Mouse (Mus musculus) heart, postnatal 0 days (tissue): ENCODE measurements around the gene Olfr1339. TPM values are rescaled to one million over a fixed set of nuclear protein-coding genes. Genes with fewer than 3 reads are reported as not detected.

Experiments
- ATAC-seq: fragments of 200-750 bp; cut with Nextera tagmentation; 2 replicates; pipeline ENCODE4 v1.8.0; 2017; ENCODE audit warnings: low read depth, moderate number of reproducible peaks, moderate library complexity; ENCODE audit not compliant: insufficient read depth
- DNase-seq: peaks from one replicate; pipeline ENCODE4 v3.0.0-alpha.2; 2016; ENCODE audit warnings: low spot score
- H3K27ac ChIP-seq: fragments of 300-500 bp; sonication (generic); 2 replicates; pipeline ENCODE4 v1.5.1; 2014; ENCODE audit warnings: low read depth, mild to moderate bottlenecking
- H3K27me3 ChIP-seq: fragments of 300-500 bp; sonication (generic); 2 replicates; pipeline ENCODE4 v1.6.1; 2014; ENCODE audit warnings: low read length, mixed read lengths; ENCODE audit not compliant: control insufficient read depth, insufficient read depth
- H3K36me3 ChIP-seq: fragments of 300-500 bp; sonication (generic); replicated peaks from 2 replicates; pipeline ENCODE4 v1.6.1; 2014; ENCODE audit warnings: low read length, mixed read lengths; ENCODE audit not compliant: control insufficient read depth, insufficient read depth
- H3K4me1 ChIP-seq: fragments of 300-500 bp; sonication (generic); 2 replicates; pipeline ENCODE4 v1.6.1; 2014; ENCODE audit warnings: antibody characterized with exemption; ENCODE audit not compliant: control insufficient read depth, insufficient read depth
- H3K4me2 ChIP-seq: fragments of 300-500 bp; sonication (generic); 2 replicates; pipeline ENCODE4 v1.6.1; 2014; ENCODE audit warnings: low read depth, mild to moderate bottlenecking, low read length, moderate library complexity
- H3K4me3 ChIP-seq: fragments of 300-500 bp; sonication (generic); 2 replicates; pipeline ENCODE4 v1.5.1; 2014; ENCODE audit warnings: low read depth, low read length
- H3K9ac ChIP-seq: fragments of 300-500 bp; sonication (generic); replicated peaks from 2 replicates; pipeline ENCODE4 v1.6.1; 2014; ENCODE audit warnings: low read depth, low read length, mixed read lengths
- H3K9me3 ChIP-seq: fragments of 300-500 bp; sonication (generic); replicated peaks from 2 replicates; pipeline ENCODE4 v1.6.1; 2016; ENCODE audit warnings: low read length; ENCODE audit not compliant: control insufficient read depth
- CTCF ChIP-seq: IDR thresholded peaks from 2 replicates; pipeline ENCODE4 v1.5.1; 2016; ENCODE audit warnings: antibody characterized with exemption, control low read depth, low read depth
- EP300 ChIP-seq: IDR thresholded peaks from 2 replicates; pipeline ENCODE4 v1.6.1; 2016; ENCODE audit warnings: antibody characterized with exemption, low read depth
- WGBS: fragments of 180-500 bp; shearing (Covaris S2); extraction: QIAGEN DNeasy Blood & Tissue Kit; methylation state at CpG from one replicate; pipeline ENCODE4 v1.1.7; 2014; 5-methylcytosine and 5-hydroxymethylcytosine counted together
- polyA plus RNA-seq: library from polyadenylated mRNA; unstranded; fragments of >200 nt; fragmentation: Nextera tagmentation; extraction: Ambion mirVana; gene quantifications from 2 replicates; pipeline ENCODE4 v1.2.1, GENCODE M21; 2015
- total RNA-seq: library from RNA; depleted of rRNA; stranded (reverse); fragments of >200 nt; gene quantifications from 2 replicates; pipeline ENCODE4 v1.2.3, GENCODE M21; 2014; ENCODE audit warnings: low replicate concordance; rRNA removed

Olfr1339 gene
- total RNA-seq (not detected in 2 replicates), polyA plus RNA-seq (not detected in 2 replicates)

DNA sequence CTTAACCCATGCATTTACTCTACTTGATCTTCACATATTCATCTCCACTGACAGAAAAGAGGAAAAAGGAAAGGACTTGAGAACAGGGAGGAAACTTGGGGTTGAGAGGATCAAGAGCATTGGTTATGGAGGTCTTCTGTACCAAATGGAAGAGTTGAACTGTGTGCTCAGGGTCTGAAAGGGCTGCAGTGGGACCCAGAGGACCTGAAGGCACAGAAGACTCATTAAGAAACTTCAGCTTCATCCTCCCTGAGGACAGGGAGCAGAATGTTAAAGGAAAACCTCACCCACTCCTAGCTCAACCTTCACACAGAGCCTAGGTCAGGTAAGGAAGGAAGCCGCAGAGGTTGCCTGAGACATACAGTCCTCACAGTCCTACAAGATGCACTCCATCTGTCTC is at the start of gene Olfr1339:
Gene Olfr1339, plus strand, starts transcription at position 301 of the 400 bp plus-strand sequence.
- no peaks in the 10 kb centered on the region for H3K4me1 ChIP-seq
- WGBS: 93% methylated on average over 1 of the region's 1 CpGs
- no peak for TF ChIP-seq CTCF
- TF ChIP-seq EP300: no peak
- no peak within 1 kb of the TSS for H3K9ac ChIP-seq
- H3K27me3 ChIP-seq: no peaks in the 10 kb centered on the region
- no peak within 1 kb of the TSS for H3K4me3 ChIP-seq
- no peaks in the 10 kb centered on the region for H3K36me3 ChIP-seq
- H3K27ac ChIP-seq: no peak within 1 kb of the TSS
- H3K9me3 ChIP-seq: no peaks in the 10 kb centered on the region
- ATAC-seq (no peak), DNase-seq (no peak)
- no peak within 1 kb of the TSS for H3K4me2 ChIP-seq

DNA sequence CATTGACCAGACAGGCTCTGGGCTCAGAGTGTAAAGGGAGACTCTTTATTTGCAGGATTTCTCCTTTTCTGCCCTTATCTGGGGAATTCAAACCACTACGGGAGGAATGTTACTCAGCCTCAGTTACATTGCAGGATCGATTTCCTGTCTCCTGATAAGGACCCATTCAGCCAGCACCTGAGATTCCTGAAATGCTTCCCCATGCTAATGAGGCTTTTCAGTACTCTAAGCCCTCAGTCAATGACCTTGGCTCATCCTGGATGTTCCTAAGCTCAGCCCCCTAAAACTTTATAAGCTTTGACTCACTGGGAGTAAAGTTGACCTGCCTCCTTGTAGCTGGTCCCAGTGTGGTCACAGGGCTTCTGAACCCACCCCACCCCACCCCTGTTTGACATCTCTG is 44.9 kb upstream of the Olfr1339 start:
- WGBS: 7% methylated on average over 2 of the region's 2 CpGs
- no peak for TF ChIP-seq CTCF
- TF ChIP-seq EP300: no peak
- no peak for ATAC-seq

DNA sequence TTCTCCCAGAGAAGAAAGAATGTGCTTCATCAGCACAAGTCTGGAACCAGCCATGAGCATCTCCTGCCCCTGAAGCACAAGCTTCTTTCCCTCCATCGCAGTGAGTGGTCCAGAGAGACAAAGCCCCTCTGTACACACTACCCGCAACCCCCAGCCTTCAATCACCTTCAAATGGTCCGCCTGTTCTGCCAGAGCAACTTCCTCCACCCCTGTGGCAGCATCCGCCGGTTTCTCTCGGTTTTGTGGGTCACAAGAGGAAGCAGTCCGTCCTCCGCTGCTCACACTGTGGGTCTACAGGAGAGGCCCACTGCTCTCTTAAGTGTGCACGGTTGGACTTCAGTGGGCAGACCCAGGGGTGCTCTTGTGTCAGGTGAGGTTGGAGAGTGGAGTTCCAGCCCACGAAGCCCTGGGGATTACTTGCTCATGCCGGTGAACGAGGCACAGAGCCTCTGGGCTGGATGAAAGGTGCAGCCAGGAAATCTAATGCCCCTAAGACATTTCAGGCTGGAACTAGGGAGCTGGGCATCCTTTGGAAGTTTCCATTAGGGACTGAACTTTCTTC is 39.5 kb upstream of the Olfr1339 start, which contains the start of gene Olfr1342:
Gene Olfr1342, minus strand, starts transcription at position 345 of the 562 bp plus-strand sequence.
- ATAC-seq: no peak
- no peaks in the 10 kb centered on the region for H3K4me1 ChIP-seq
- DNase-seq: no peak
- H3K4me2 ChIP-seq: no peak within 1 kb of the TSS
- no peak for TF ChIP-seq CTCF
- TF ChIP-seq EP300: no peak
- H3K27me3 ChIP-seq: no peaks in the 10 kb centered on the region
- H3K36me3 ChIP-seq: no peaks in the 10 kb centered on the region
- no peaks in the 10 kb centered on the region for H3K9me3 ChIP-seq
- no peak within 1 kb of the TSS for H3K27ac ChIP-seq
- H3K9ac ChIP-seq: no peak within 1 kb of the TSS
- no peak within 1 kb of the TSS for H3K4me3 ChIP-seq
- WGBS: 58% methylated on average over 12 of the region's 12 CpGs

More for the DNA sequence above, 44.9 kb upstream of the Olfr1339 start:
- Histone ChIP-seq H3K27ac (no peak overlapping the region), H3K27me3 (no peaks in the 10 kb centered on the region), H3K4me1 (no peaks in the 10 kb centered on the region), H3K9me3 (no peaks in the 10 kb centered on the region), H3K4me3 (no peak overlapping the region), H3K9ac (no peak overlapping the region), H3K4me2 (no peak overlapping the region), H3K36me3 (no peaks in the 10 kb centered on the region)
- DNase-seq: no peak

DNA sequence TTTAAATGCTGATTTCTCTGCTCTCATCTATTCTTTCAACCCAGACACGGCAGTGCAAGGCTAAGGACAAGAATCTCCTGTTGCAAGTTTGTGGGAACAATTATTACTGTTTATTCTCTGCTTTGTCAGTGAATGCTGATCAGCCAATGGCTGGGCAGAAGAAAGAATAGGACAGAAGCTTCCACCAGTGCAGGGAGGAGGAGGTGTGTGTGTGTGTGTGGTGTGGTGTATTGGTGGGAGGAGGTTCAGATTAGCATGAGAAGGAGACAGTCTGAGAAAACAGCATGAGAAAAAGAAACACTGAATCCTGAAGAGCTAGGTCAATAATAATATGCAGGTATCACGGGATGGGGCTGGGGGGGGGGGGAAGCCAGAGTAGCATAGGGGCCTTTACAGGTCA is 38.2 kb upstream of the Olfr1339 start:
- WGBS: 50% methylated on average over 2 of the region's 2 CpGs
- H3K4me3 ChIP-seq: no peak overlapping the region
- no peak overlapping the region for H3K27ac ChIP-seq
- no peak for ATAC-seq
- H3K9me3 ChIP-seq: no peaks in the 10 kb centered on the region
- no peak overlapping the region for H3K4me2 ChIP-seq
- no peak for DNase-seq
- no peaks in the 10 kb centered on the region for H3K27me3 ChIP-seq
- TF ChIP-seq CTCF (no peak), EP300 (no peak)
- H3K36me3 ChIP-seq: no peaks in the 10 kb centered on the region
- no peak overlapping the region for H3K9ac ChIP-seq
- H3K4me1 ChIP-seq: no peaks in the 10 kb centered on the region

DNA sequence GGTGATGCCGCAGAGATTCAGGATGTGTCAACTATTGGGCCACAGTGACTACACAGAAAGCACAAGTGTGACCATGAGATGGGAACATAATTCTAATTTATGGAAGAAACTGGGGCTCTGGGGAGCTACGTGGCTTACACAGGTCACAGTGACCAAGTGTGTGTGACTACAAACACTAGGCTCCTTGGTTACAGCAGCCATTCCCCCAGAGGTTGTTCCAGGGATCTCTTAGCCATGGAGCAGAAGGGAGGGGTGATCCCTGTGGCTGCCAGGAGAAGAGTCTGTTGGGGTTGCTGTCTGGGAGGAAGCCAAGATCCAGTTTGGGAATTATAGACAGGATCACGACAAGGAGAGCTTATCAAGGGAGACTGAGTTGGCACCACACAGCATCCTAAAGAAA is 28.8 kb upstream of the Olfr1339 start, which contains the start of gene Olfr1341:
Gene Olfr1341, plus strand, starts transcription at position 301 of the 400 bp plus-strand sequence.
- ATAC-seq: no peak
- Histone ChIP-seq H3K4me1 (no peaks in the 10 kb centered on the region), H3K4me3 (no peak within 1 kb of the TSS), H3K27me3 (no peaks in the 10 kb centered on the region), H3K36me3 (no peaks in the 10 kb centered on the region), H3K9ac (no peak within 1 kb of the TSS), H3K27ac (no peak within 1 kb of the TSS), H3K4me2 (no peak within 1 kb of the TSS), H3K9me3 (no peaks in the 10 kb centered on the region)
- 51% methylated on average over 3 of the region's 3 CpGs for WGBS
- DNase-seq: no peak
- TF ChIP-seq EP300 (no peak), CTCF (no peak)

DNA sequence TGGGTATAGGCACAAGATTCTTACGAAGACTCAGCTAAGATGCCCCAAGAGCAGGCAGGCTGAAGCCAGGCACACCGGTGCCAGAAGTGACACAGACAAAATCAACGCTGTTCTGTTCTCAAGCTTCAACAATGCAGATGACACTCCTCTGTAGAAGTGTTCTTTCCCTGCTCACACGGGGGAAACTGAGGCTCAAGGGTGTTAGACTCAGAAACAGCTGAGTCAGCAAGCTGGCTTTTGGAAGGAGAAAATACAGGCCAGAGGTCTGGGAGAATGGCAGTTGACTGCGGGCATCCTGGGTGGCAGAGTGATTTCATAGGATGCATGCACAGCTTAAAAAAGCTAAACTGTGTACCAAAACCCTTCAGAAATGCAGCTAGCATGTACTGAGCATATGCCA is 23.9 kb upstream of the Olfr1339 start:
- 75% methylated on average over 5 of the region's 5 CpGs for WGBS
- H3K27ac ChIP-seq: no peak overlapping the region
- H3K4me2 ChIP-seq: no peak overlapping the region
- H3K9ac ChIP-seq: no peak overlapping the region
- no peaks in the 10 kb centered on the region for H3K36me3 ChIP-seq
- H3K4me1 ChIP-seq: no peaks in the 10 kb centered on the region
- no peak for DNase-seq
- no peak for TF ChIP-seq EP300
- no peak for TF ChIP-seq CTCF
- no peak overlapping the region for H3K4me3 ChIP-seq
- no peaks in the 10 kb centered on the region for H3K9me3 ChIP-seq
- no peak for ATAC-seq
- H3K27me3 ChIP-seq: no peaks in the 10 kb centered on the region
